Mouse (Mus musculus) lung, postnatal 0 days (tissue): ENCODE data around the gene Ints1. TPM values are rescaled to one million over a fixed set of nuclear protein-coding genes. Genes with fewer than 3 reads are reported as not detected.
A peak's percentile ranks its signal among the peaks of the same experiment; 100 is the strongest.

Experiments used
- ATAC-seq: fragments of 200-750 bp; cut with Nextera tagmentation; 2 replicates; pipeline ENCODE4 v1.8.0; 2017; ENCODE audit warnings: moderate library complexity
- DNase-seq: peaks from one replicate; pipeline ENCODE4 v3.0.0-alpha.2; 2016; ENCODE audit warnings: low spot score
- H3K27ac ChIP-seq: fragments of 300-500 bp; sonication (generic); 2 replicates; pipeline ENCODE4 v1.5.1; 2014; ENCODE audit warnings: antibody characterized with exemption, mild to moderate bottlenecking, low read length, mixed read lengths
- H3K27me3 ChIP-seq: fragments of 300-500 bp; sonication (generic); replicated peaks from 2 replicates; pipeline ENCODE4 v1.6.1; 2014; ENCODE audit warnings: low read length, mixed read lengths; ENCODE audit not compliant: insufficient read depth
- H3K36me3 ChIP-seq: fragments of 300-500 bp; sonication (generic); 2 replicates; pipeline ENCODE4 v1.6.1; 2014; ENCODE audit warnings: low read length, mixed read lengths; ENCODE audit not compliant: insufficient read depth
- H3K4me1 ChIP-seq: fragments of 300-500 bp; sonication (generic); 2 replicates; pipeline ENCODE4 v1.6.1; 2014; ENCODE audit warnings: antibody characterized with exemption, low read depth, low read length, mixed read lengths; ENCODE audit not compliant: insufficient read depth
- H3K4me2 ChIP-seq: fragments of 300-500 bp; sonication (generic); replicated peaks from 2 replicates; pipeline ENCODE4 v1.6.1; 2014; ENCODE audit warnings: low read depth, mild to moderate bottlenecking, low read length, moderate library complexity, mixed read lengths
- H3K4me3 ChIP-seq: fragments of 300-500 bp; sonication (generic); 2 replicates; pipeline ENCODE4 v1.5.1; 2014; ENCODE audit warnings: low read depth, low read length
- H3K9ac ChIP-seq: fragments of 300-500 bp; sonication (generic); replicated peaks from 2 replicates; pipeline ENCODE4 v1.6.1; 2014; ENCODE audit warnings: low read depth, mild to moderate bottlenecking
- H3K9me3 ChIP-seq: fragments of 300-500 bp; sonication (generic); 2 replicates; pipeline ENCODE4 v1.6.1; 2016; ENCODE audit warnings: low read length, mixed read lengths
- CTCF ChIP-seq: IDR thresholded peaks from 2 replicates; pipeline ENCODE4 v1.5.1; 2016; ENCODE audit warnings: antibody characterized with exemption, mild to moderate bottlenecking
- EP300 ChIP-seq: IDR thresholded peaks from 2 replicates; pipeline ENCODE4 v1.6.1; 2016; ENCODE audit warnings: antibody characterized with exemption, mild to moderate bottlenecking, control low read depth
- WGBS: fragments of 180-500 bp; shearing (Covaris S2); extraction: QIAGEN DNeasy Blood & Tissue Kit; methylation state at CpG from one replicate; pipeline ENCODE4 v1.1.7; 2014; 5-methylcytosine and 5-hydroxymethylcytosine counted together
- polyA plus RNA-seq: library from polyadenylated mRNA; unstranded; fragments of >200 nt; fragmentation: Nextera tagmentation; extraction: Ambion mirVana; gene quantifications from 2 replicates; pipeline ENCODE4 v1.2.1, GENCODE M21; 2015

The Ints1 gene
- polyA plus RNA-seq, 1 experiment from 2014 or later, result 8.6 TPM

- Histone ChIP-seq H3K36me3 (peaks cover 22% of the 10 kb centered on the region; the same call in 1 of the 2 replicates), H3K27me3 (no peaks in the 10 kb centered on the region), H3K4me1 (no peaks in the 10 kb centered on the region; the same call in 1 of the 2 replicates), H3K4me2 (no peak overlapping the region), H3K4me3 (no peak overlapping the region), H3K27ac (no peak overlapping the region), H3K9ac (no peak overlapping the region), H3K9me3 (no peaks in the 10 kb centered on the region)
- 6% methylated on average over 12 of the region's 12 CpGs for WGBS
- ATAC-seq (peak; percentile 86), DNase-seq (peak; percentile 89)
- TF ChIP-seq EP300 (no peak), CTCF (peak; percentile 61; the same call in 1 of the 2 replicates)
Observed at GRCm38 (mm10) chr5:139803601-139804102, 28.2 kb upstream of the Ints1 start.

- no peak for DNase-seq
- Histone ChIP-seq H3K27me3 (no peaks in the 10 kb centered on the region), H3K9ac (no peak overlapping the region), H3K4me3 (no peak overlapping the region), H3K4me2 (no peak overlapping the region), H3K36me3 (peaks cover 22% of the 10 kb centered on the region; the same call in 1 of the 2 replicates), H3K9me3 (no peaks in the 10 kb centered on the region), H3K4me1 (peaks cover 4% of the 10 kb centered on the region; the same call in 1 of the 2 replicates), H3K27ac (no peak overlapping the region)
- ATAC-seq, result no peak
- 74% methylated on average over 8 of the region's 8 CpGs for WGBS
- no peak for TF ChIP-seq EP300
- no peak for TF ChIP-seq CTCF
Observed at GRCm38 (mm10) chr5:139803165-139803564, 27.7 kb upstream of the Ints1 start.

DNA sequence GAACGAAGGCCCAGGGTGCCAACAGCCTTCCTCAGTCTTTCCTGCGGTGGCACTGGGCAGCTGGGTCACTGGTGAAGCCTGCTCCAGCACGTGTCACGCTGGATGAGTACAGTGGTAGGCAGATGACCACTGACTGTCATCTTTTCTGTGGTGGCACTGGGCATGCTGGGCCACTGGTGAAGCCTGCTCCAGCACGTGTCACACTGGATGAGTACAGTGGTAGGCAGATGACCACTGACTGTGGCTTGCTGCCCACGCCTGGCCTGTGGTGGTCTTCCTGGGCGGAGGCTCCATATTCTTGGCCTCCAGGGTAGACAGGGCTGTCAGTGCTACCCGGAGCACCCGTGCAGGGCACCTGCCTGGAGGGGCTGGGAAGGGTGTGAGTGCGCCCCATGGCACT, 26.4 kb upstream of the Ints1 start:
- no peak for TF ChIP-seq EP300
- Histone ChIP-seq H3K9me3 (no peaks in the 10 kb centered on the region), H3K4me3 (no peak overlapping the region), H3K27ac (no peak overlapping the region), H3K4me2 (no peak overlapping the region), H3K9ac (no peak overlapping the region), H3K27me3 (no peaks in the 10 kb centered on the region), H3K4me1 (peaks cover 13% of the 10 kb centered on the region; the same call in 1 of the 2 replicates), H3K36me3 (peaks cover 22% of the 10 kb centered on the region; the same call in 1 of the 2 replicates)
- DNase-seq, result no peak
- 88% methylated on average over 10 of the region's 10 CpGs for WGBS
- no peak for ATAC-seq

- 92% methylated on average over 8 of the region's 8 CpGs for WGBS
- Histone ChIP-seq H3K4me2 (no peak overlapping the region), H3K36me3 (peaks cover 22% of the 10 kb centered on the region; the same call in 1 of the 2 replicates), H3K9ac (no peak overlapping the region), H3K27ac (no peak overlapping the region), H3K9me3 (no peaks in the 10 kb centered on the region), H3K4me1 (peaks cover 19% of the 10 kb centered on the region; the same call in 1 of the 2 replicates), H3K4me3 (no peak overlapping the region), H3K27me3 (no peaks in the 10 kb centered on the region)
- TF ChIP-seq EP300 (no peak), CTCF (no peak)
- no peak for ATAC-seq
- DNase-seq, result no peak
Observed at GRCm38 (mm10) chr5:139801231-139801630, 25.8 kb upstream of the Ints1 start.

DNA sequence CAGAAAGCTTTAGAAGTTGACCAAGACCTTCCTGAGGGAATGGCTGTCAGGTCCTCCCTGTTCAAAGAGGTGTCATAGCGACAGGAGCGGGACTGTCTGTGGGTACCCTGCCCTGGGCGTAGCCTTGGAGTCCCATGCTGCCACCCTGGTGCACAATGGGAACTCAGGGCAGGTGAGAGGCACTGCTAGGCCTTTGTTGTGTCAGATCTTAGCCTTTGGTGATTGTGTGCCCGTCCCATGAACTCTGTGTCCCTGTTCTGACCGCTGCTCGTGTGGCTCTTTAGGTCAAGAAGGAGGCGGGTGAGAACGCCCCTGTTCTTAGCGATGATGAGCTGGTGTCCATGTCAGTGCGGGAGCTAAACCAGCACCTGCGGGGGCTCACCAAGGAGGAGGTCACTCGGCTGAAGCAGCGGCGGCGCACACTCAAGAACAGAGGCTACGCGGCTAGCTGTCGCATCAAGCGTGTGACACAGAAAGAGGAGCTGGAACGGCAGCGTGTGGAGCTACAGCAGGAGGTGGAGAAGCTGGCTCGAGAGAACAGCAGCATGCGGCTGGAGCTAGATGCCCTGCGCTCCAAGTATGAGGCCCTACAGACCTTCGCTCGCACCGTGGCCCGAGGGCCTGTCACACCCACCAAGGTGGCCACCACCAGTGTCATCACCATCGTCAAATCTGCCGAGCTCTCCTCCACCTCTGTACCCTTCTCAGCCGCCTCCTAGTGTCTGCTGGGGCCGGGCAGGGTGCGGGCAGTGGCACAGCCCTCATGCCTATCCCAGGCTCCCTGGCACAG, 24.5 kb upstream of the Ints1 start:
- ATAC-seq (no peak), DNase-seq (no peak)
- Histone ChIP-seq H3K9ac (no peak overlapping the region), H3K4me2 (no peak overlapping the region), H3K27ac (no peak overlapping the region), H3K27me3 (no peaks in the 10 kb centered on the region), H3K4me1 (peaks cover 28% of the 10 kb centered on the region), H3K4me3 (no peak overlapping the region), H3K36me3 (peaks cover 22% of the 10 kb centered on the region; the same call in 1 of the 2 replicates), H3K9me3 (no peaks in the 10 kb centered on the region)
- TF ChIP-seq CTCF (no peak), EP300 (no peak)
- 91% methylated on average over 33 of the region's 33 CpGs for WGBS

GRCm38 (mm10) chr5:139799041-139799440, 23.6 kb upstream of the Ints1 start:
- 95% methylated on average over 9 of the region's 9 CpGs for WGBS
- DNase-seq, result no peak

More at GRCm38 (mm10) chr5:139799041-139799440, 23.6 kb upstream of the Ints1 start:
- no peak for ATAC-seq
- H3K36me3 ChIP-seq, result peaks cover 22% of the 10 kb centered on the region; the same call in 1 of the 2 replicates
- H3K9ac ChIP-seq, result no peak overlapping the region
- no peak for TF ChIP-seq CTCF
- TF ChIP-seq EP300, result no peak
- H3K4me2 ChIP-seq, result no peak overlapping the region
- H3K4me1 ChIP-seq, result peaks cover 33% of the 10 kb centered on the region
- H3K4me3 ChIP-seq, result no peak overlapping the region
- H3K27ac ChIP-seq, result no peak overlapping the region
- H3K9me3 ChIP-seq, result no peaks in the 10 kb centered on the region
- no peaks in the 10 kb centered on the region for H3K27me3 ChIP-seq
